Mouse (Mus musculus): ENCODE measurements around the gene Polr2l.

- TF ChIP-seq POLR2A (IDR thresholded peaks at IDR 0.05; ENCODE audit: control insufficient read depth, low read depth, low read length) (peak; percentile 63), CTCF (IDR thresholded peaks at IDR 0.05; ENCODE audit: control insufficient read depth, insufficient read depth, insufficient replicate concordance, low read depth, low read length) (no peak)
Observed at GRCm38 (mm10) chr7:141467230-141468030, 7.5 kb downstream of the Polr2l start, which contains the start of gene Cd151.
